Mouse (Mus musculus) hindbrain, postnatal 0 days (tissue): ENCODE measurements at regions not wholly inside any gene's neighbourhood (a gene's known extent, or its start where the extent isn't known, plus 50 kb on each side); places are given as distances from the start of the nearest gene placed in this dataset.

Experiments used
- ATAC-seq: fragments of 200-750 bp; cut with Nextera tagmentation; 2 replicates; pipeline ENCODE4 v1.8.0; 2017; ENCODE audit warnings: mild to moderate bottlenecking, moderate TSS enrichment, moderate library complexity
- DNase-seq: peaks from one replicate; pipeline ENCODE4 v3.0.0-alpha.2; 2015; ENCODE audit warnings: low spot score
- H3K27ac ChIP-seq: fragments of 300-500 bp; sonication (generic); 2 replicates; pipeline ENCODE4 v1.5.1; 2014; ENCODE audit warnings: mild to moderate bottlenecking
- H3K27me3 ChIP-seq: fragments of 300-500 bp; sonication (generic); 2 replicates; pipeline ENCODE4 v1.6.1; 2014; ENCODE audit warnings: low read length, mixed read lengths; ENCODE audit not compliant: insufficient read depth
- H3K36me3 ChIP-seq: fragments of 300-500 bp; sonication (generic); 2 replicates; pipeline ENCODE4 v1.6.1; 2014; ENCODE audit warnings: low read length, mixed read lengths; ENCODE audit not compliant: insufficient read depth
- H3K4me1 ChIP-seq: fragments of 300-500 bp; sonication (generic); 2 replicates; pipeline ENCODE4 v1.6.1; 2014; ENCODE audit warnings: antibody characterized with exemption, low read length, mixed read lengths; ENCODE audit not compliant: insufficient read depth
- H3K4me2 ChIP-seq: fragments of 300-500 bp; sonication (generic); 2 replicates; pipeline ENCODE4 v1.6.1; 2014; ENCODE audit warnings: low read depth, mild to moderate bottlenecking, low read length, moderate library complexity, mixed read lengths
- H3K4me3 ChIP-seq: fragments of 300-500 bp; sonication (generic); 2 replicates; pipeline ENCODE4 v1.5.1; 2014; ENCODE audit warnings: low read length
- H3K9ac ChIP-seq: fragments of 300-500 bp; sonication (generic); replicated peaks from 2 replicates; pipeline ENCODE4 v1.6.1; 2014; ENCODE audit warnings: mild to moderate bottlenecking, low read length, moderate library complexity, mixed read lengths
- H3K9me3 ChIP-seq: fragments of 300-500 bp; sonication (generic); 2 replicates; pipeline ENCODE4 v1.6.1; 2016; ENCODE audit warnings: low read length, mixed read lengths
- CTCF ChIP-seq: IDR thresholded peaks from 2 replicates; pipeline ENCODE4 v1.5.1; 2016; ENCODE audit warnings: antibody characterized with exemption, control low read depth, low read depth
- WGBS: fragments of 180-500 bp; shearing (Covaris S2); extraction: QIAGEN DNeasy Blood & Tissue Kit; methylation state at CpG from one replicate; pipeline ENCODE4 v1.1.7; 2014; 5-methylcytosine and 5-hydroxymethylcytosine counted together

GRCm38 (mm10) chr1:39106372-39106643, 87.2 kb upstream of the Npas2 start:
- Histone ChIP-seq H3K4me1 (no peaks in the 10 kb centered on the region), H3K9me3 (no peaks in the 10 kb centered on the region), H3K36me3 (no peaks in the 10 kb centered on the region), H3K9ac (no peak overlapping the region), H3K4me3 (no peak overlapping the region), H3K27ac (no peak overlapping the region), H3K27me3 (no peaks in the 10 kb centered on the region), H3K4me2 (no peak overlapping the region)
- 60% methylated on average over 4 of the region's 4 CpGs for WGBS
- no peak for TF ChIP-seq CTCF
- DNase-seq (no peak), ATAC-seq (no peak)

GRCm38 (mm10) chr1:39106650-39107049, 86.9 kb upstream of the Npas2 start:
- no peak overlapping the region for H3K27ac ChIP-seq
- WGBS = 73% methylated on average over 6 of the region's 6 CpGs
- H3K36me3 ChIP-seq = no peaks in the 10 kb centered on the region
- TF ChIP-seq CTCF = no peak
- no peak overlapping the region for H3K9ac ChIP-seq
- no peak for DNase-seq
- H3K4me2 ChIP-seq = no peak overlapping the region
- H3K27me3 ChIP-seq = no peaks in the 10 kb centered on the region
- H3K4me3 ChIP-seq = no peak overlapping the region
- H3K4me1 ChIP-seq = no peaks in the 10 kb centered on the region
- H3K9me3 ChIP-seq = no peaks in the 10 kb centered on the region
- ATAC-seq = no peak

GRCm38 (mm10) chr1:39116319-39116718, 77.2 kb upstream of the Npas2 start:
- H3K4me1 ChIP-seq = no peaks in the 10 kb centered on the region
- no peaks in the 10 kb centered on the region for H3K36me3 ChIP-seq
- 88% methylated on average over 6 of the region's 6 CpGs for WGBS
- H3K9me3 ChIP-seq = no peaks in the 10 kb centered on the region
- no peak overlapping the region for H3K27ac ChIP-seq
- no peaks in the 10 kb centered on the region for H3K27me3 ChIP-seq
- no peak for ATAC-seq
- TF ChIP-seq CTCF = no peak
- DNase-seq = no peak
- H3K4me3 ChIP-seq = no peak overlapping the region
- H3K9ac ChIP-seq = no peak overlapping the region
- no peak overlapping the region for H3K4me2 ChIP-seq

- ATAC-seq (no peak), DNase-seq (no peak)
- Histone ChIP-seq H3K27me3 (no peaks in the 10 kb centered on the region), H3K4me3 (no peak overlapping the region), H3K36me3 (no peaks in the 10 kb centered on the region), H3K9ac (no peak overlapping the region), H3K4me2 (no peak overlapping the region), H3K9me3 (no peaks in the 10 kb centered on the region), H3K27ac (no peak overlapping the region), H3K4me1 (no peaks in the 10 kb centered on the region)
- WGBS = 55% methylated on average over 8 of the region's 8 CpGs
- TF ChIP-seq CTCF = no peak
Observed at GRCm38 (mm10) chr1:39122316-39123015, 71.1 kb upstream of the Npas2 start.

GRCm38 (mm10) chr1:39123081-39123812, 70.3 kb upstream of the Npas2 start:
- Histone ChIP-seq H3K4me2 (no peak overlapping the region), H3K27me3 (no peaks in the 10 kb centered on the region), H3K4me1 (no peaks in the 10 kb centered on the region), H3K4me3 (no peak overlapping the region), H3K9ac (no peak overlapping the region), H3K27ac (no peak overlapping the region), H3K9me3 (no peaks in the 10 kb centered on the region), H3K36me3 (no peaks in the 10 kb centered on the region)
- WGBS = 67% methylated on average over 10 of the region's 10 CpGs
- DNase-seq (no peak), ATAC-seq (no peak)
- no peak for TF ChIP-seq CTCF

GRCm38 (mm10) chr1:39123813-39124146, 69.8 kb upstream of the Npas2 start:
- no peak overlapping the region for H3K27ac ChIP-seq
- no peak for ATAC-seq
- WGBS = 86% methylated on average over 2 of the region's 2 CpGs

GRCm38 (mm10) chr1:39134521-39134920, 59.0 kb upstream of the Npas2 start:
- H3K4me1 ChIP-seq = no peaks in the 10 kb centered on the region
- no peaks in the 10 kb centered on the region for H3K36me3 ChIP-seq
- DNase-seq (no peak), ATAC-seq (no peak)
- no peak overlapping the region for H3K9ac ChIP-seq
- no peak for TF ChIP-seq CTCF
- H3K4me2 ChIP-seq = no peak overlapping the region
- no peak overlapping the region for H3K4me3 ChIP-seq
- 68% methylated on average over 2 of the region's 2 CpGs for WGBS
- H3K27ac ChIP-seq = no peak overlapping the region
- H3K27me3 ChIP-seq = no peaks in the 10 kb centered on the region
- no peaks in the 10 kb centered on the region for H3K9me3 ChIP-seq

More at GRCm38 (mm10) chr1:39123813-39124146, 69.8 kb upstream of the Npas2 start:
- Histone ChIP-seq H3K36me3 (no peaks in the 10 kb centered on the region), H3K4me3 (no peak overlapping the region), H3K9me3 (no peaks in the 10 kb centered on the region), H3K4me2 (no peak overlapping the region), H3K27me3 (no peaks in the 10 kb centered on the region), H3K9ac (no peak overlapping the region), H3K4me1 (no peaks in the 10 kb centered on the region)
- no peak for DNase-seq
- TF ChIP-seq CTCF = no peak
